Mouse (Mus musculus): ENCODE results near the gene Zfp13.
"Not testable (repeated sequence)": the region's sequence is repeated elsewhere in the genome, so short reads cannot be mapped to it uniquely, and the experiment has no call there.

The Zfp13 gene

GRCm38 (mm10) chr17:23533591-23534490 lies 65.4 kb downstream of the Zfp13 start:
- DNase-seq (ENCODE audit: low spot score in 2 of 2): not testable (repeated sequence)

- not testable (repeated sequence) for DNase-seq (ENCODE audit: low spot score in 2 of 2)
These were observed 67.9 kb downstream of the Zfp13 start for GRCm38 (mm10) chr17:23531408-23531807.
